Mouse (Mus musculus) c-Kit-positive CD71-positive TER-119-positive erythroid progenitor cells, embryonic 14.5 days (primary cell): Measurements from ENCODE around the gene Plac9a.
"Not testable (repeated sequence)": the region's sequence is repeated elsewhere in the genome, so short reads cannot be mapped to it uniquely, and the experiment has no call there.

Experiments
- DNase-seq: peaks from one replicate; pipeline ENCODE4 v3.0.0-alpha.2; 2013; ENCODE audit warnings: low spot score

The Plac9a gene

DNA sequence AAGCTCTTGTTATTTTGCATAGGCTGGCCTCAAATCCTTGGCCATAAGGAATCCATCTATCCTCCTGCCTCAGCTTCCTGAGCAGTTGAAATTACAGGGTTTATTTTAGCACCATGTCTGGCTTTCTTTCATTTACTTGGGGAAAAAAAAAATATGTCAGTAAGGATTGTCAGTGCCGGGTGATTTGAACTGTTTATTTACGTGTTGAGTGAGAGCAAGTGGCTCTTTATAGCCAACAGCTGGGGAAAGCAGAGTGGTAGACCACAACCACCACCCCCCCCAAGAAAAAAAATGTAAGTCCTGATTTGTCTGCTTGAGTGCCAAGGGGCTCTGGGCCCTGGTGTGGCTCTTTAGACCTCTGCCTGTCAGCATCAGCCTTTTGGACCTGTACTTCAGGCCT lies 39.2 kb downstream of the Plac9a start:
- DNase-seq, result no peak

DNA sequence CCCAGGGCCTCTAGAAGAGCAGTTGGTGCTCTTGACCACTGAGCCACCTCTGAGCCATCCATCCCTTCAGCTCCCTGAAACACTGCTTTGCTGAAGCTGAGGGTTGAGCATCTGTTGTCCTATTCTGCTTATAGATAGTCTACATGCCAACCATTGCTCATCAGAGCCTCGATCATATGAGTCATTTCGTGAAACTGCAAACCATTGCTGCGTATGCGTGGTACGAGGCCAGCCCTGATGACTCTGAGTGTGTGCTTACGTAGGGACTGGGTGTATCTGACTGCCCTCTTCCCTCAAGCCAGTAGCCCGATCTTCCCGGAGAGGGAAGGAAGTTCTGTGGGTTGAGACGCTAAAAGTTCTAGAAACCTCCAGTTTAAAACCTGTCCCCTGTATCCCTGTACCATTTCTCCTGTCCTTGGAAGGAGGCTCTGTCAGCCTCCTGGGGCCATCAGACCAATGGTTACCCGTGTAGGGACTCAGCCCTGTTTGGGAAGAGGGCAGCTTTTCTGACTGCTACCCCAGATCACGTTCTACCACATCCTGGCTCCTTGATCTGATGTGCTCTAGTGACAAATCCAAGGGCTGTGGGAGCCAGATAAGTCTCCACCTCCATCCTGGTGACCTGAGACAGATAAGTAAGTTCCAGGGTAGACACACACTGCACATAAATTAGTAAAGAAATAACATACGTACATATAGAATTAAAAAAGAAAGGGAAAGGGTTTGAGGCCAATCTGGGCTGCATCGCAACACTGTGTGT lies 40.9 kb downstream of the Plac9a start:
- peak; percentile 41 for DNase-seq

- DNase-seq, result no peak
Measured at GRCm38 (mm10) chr14:25857940-25858339, 45.0 kb downstream of the Plac9a start.

DNA sequence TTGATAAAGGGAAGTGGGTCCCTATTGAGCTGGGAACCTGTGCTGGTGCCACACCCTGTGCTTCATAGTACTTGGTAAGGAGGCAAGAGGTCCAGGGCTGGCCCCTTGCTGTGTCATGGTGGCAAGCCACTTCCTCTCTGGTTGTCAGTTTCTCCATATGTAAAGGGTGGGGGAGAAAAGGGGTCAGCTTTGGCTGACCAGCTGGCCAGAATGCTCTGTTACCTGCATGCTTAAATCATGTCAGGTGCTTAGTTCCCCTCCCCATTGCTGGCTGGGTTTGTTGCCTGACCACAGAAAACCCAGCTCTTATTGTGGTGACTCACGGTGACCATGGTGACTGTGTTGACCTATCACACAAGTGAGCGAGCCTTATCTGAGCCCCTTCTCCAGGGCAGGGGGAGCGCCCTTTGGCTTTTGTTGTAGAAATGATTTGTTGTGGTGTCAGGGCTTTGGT lies 45.7 kb downstream of the Plac9a start:
- DNase-seq, result no peak

DNA sequence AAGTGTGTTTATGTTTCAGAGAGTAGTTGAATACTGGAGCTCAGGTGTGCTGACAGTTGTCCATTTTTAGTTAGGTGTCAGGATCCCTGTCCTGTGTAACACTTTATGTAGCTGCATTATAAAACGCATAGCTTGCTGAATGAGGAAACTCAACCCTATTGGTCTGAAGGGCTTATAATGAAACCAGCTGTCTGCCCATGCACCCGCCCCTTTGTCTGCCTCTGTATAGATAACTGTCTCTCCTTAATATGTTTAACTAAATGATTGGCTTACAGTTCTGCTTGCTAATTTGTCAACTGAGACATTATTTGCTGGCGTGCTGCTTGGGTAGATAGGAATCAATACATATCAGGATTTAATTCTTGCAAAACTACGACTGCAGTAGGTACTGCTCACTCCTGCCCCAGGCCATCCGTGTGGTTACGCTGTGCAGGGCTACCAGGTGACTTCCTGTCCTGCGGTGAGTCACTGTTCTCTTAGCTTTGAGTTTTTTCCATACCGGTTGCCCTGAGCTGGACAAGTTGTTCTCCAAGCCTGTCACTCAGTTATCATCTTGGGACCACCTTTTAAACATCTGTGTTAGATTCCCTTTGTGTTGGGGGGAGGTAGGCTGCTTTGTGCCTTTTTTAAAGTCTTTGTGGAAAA lies 47.5 kb downstream of the Plac9a start:
- DNase-seq, result no peak

GRCm38 (mm10) chr14:25853717-25854452 lies 49.0 kb downstream of the Plac9a start:
- DNase-seq, result no peak

DNA sequence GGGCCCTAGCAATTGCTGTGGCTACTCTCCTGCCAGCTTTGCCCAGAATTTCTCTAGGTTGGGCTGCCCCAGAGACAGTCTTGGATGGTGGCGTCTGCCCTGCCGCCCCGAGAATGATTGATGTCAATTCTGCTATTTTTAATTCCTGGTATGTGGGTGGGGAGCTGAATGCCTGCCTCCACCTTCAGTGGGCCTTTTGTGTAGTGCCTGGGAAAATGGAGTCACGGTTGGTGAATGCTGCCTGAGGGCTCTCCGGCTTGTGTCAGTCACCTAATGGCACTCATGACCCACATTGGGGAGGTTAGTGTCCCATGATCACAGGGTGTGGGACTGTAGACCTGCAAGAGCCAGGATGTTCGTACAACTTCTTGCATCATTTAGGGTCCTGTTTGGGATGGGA lies 49.6 kb downstream of the Plac9a start:
- DNase-seq, result no peak

- no peak for DNase-seq
Measured at GRCm38 (mm10) chr14:25852121-25852561, 50.8 kb downstream of the Plac9a start.

DNA sequence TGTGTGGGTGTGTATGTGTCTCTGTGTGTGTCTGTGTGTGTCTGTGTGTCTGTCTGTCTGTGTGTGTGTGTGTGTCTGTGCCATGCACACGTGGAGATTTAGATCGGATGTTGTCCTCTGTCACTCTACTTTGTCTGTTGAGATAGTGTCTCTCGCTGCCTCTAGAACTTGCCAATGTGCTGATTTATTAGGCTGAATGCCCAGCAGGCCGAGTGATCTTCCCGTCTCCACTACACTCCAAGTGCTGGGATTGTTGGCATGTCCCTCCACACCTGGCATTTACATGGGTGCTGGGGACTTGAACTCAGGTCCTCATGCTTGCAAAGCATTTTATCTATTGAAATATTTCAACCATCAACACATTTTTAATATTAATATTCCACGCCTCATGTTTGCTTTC lies 51.7 kb downstream of the Plac9a start:
- no peak for DNase-seq

DNA sequence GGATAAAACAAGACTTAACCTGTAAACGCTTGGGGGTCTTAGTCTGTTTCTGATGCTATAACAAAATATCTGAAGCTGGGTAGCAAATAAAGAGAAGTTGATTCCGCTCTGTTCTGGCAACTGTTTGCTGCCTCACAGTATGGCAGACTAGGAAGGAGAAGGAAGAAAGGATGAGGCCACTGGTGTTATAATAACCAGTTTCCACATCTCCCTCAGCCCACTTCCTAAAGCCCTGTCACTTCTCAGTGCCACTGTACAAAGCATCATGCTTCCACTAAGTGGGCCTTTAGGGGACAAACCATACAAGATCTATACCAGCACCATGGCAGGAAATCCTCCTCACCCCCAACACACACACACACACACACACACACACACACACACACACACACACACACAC lies 52.5 kb downstream of the Plac9a start:
- DNase-seq, result no peak

DNA sequence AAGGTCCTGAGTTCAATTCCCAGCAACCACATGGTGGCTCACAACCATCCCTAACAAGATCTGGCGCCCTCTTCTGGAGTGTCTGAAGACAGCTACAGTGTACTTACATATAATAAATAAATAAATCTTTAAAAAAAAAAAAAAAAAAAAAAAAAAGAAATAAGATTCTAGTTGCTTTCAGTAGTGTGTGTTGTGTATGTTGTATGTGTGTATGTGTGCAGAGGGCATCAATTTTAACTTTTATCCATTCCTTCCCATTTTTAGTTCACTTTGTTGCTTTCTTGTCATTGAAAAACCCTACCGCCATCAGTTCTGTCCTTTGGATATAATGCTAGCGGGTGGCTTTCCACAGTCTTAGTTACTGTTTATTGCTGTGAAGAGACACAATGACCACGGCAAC lies 54.2 kb downstream of the Plac9a start:
- DNase-seq, result not testable (repeated sequence)

DNA sequence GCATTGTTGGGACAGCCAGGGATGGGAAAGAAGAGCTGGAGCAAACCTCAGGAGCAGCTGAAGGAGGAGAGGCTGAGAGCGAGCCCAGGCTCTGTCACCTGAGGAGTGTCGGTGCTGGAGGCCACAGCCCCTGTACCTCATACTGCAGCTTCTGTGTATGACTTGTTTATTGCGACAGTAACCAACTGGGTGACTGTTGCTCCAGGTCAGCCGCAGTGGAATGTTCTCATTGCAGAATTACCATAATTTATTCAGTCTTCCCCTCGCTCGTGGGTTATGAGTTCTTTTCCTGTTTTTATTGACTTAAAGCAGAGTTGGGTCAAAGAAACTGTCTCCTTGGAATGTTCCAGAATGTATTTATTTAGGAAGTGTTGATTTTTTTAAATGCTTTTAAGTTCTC lies 54.7 kb downstream of the Plac9a start:
- no peak for DNase-seq

GRCm38 (mm10) chr14:25847660-25848059 lies 55.2 kb downstream of the Plac9a start:
- no peak for DNase-seq

DNA sequence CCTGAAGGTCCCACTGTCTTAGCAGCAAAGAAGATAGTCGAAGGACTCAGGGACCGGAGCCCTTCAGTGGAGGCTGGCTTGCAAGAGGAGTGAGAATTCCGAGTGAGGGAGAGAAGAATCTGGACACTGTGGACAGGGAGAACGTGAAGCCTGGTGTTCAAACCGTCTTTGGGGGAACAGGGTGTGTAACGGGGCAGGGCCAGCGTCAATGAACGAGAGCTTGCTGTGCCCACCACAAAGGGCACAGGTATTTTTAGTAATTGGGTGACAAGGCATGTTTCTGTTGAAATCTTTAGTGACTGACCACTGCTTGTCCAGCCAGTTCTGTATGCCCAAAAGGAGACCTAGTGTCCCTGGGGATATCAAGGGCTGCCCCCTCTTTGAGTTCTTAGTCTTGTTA lies 56.4 kb downstream of the Plac9a start:
- DNase-seq, result no peak

- DNase-seq, result no peak
Measured at GRCm38 (mm10) chr14:25845832-25846383, 57.0 kb downstream of the Plac9a start.

GRCm38 (mm10) chr14:25844372-25844771 lies 58.5 kb downstream of the Plac9a start:
- no peak for DNase-seq

DNA sequence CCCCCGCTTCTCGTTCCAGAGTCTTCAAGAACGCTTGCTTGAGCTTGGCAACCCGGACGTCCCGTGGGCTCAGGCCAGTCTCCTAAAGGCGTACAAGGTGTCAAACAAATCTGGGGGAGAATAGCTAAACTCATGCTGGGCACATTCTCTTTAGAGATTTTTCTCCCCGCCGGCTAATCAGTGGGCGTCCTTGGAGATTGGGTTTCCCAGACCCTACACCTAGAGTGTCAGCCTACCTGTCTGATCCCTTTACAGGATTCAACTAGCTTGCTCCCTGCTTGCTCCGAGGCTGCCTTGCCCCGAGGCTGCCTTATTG lies 60.3 kb downstream of the Plac9a start:
- no peak for DNase-seq

- peak; percentile 74 for DNase-seq
Measured at GRCm38 (mm10) chr14:25841991-25842687, 60.8 kb downstream of the Plac9a start, which contains the start of gene Anxa11. Gene Anxa11 (plus strand): TSS chr14:25842156.

GRCm38 (mm10) chr14:25841579-25841978 lies 61.3 kb downstream of the Plac9a start:
- DNase-seq, result no peak

GRCm38 (mm10) chr14:25840961-25841360 lies 61.9 kb downstream of the Plac9a start:
- DNase-seq, result no peak

DNA sequence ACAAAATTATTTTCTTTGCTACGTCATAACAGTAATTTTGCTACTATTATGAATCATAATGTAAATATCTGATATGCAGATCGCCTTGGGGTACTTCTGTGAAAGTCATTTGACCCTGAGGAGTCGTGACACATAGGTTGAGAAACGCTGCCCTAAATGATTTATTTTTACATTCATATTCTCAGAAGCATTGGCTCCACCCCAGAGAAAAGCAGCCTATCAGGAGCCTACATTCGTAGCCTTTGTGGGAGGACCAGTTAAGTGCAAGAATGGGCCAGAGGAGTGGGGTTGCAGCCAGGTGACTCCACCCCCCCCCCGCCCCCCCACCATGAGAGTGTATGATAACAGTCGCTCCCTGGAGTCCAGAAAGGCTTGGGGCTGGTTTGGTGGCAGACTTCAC lies 63.1 kb downstream of the Plac9a start:
- DNase-seq, result no peak

GRCm38 (mm10) chr14:25838411-25838810 lies 64.5 kb downstream of the Plac9a start:
- no peak for DNase-seq
